Mouse (Mus musculus) spleen, postnatal 36 days (tissue): Measurements from ENCODE around the gene Chd1.

ENCODE experiments used
- DNase-seq, 2 experiments: peaks; one replicate each; pipeline ENCODE4 v3.0.0; 2022; ENCODE audit warnings: low spot score in 2 of 2, mixed read lengths in 1 of 2

Chd1 gene

DNA sequence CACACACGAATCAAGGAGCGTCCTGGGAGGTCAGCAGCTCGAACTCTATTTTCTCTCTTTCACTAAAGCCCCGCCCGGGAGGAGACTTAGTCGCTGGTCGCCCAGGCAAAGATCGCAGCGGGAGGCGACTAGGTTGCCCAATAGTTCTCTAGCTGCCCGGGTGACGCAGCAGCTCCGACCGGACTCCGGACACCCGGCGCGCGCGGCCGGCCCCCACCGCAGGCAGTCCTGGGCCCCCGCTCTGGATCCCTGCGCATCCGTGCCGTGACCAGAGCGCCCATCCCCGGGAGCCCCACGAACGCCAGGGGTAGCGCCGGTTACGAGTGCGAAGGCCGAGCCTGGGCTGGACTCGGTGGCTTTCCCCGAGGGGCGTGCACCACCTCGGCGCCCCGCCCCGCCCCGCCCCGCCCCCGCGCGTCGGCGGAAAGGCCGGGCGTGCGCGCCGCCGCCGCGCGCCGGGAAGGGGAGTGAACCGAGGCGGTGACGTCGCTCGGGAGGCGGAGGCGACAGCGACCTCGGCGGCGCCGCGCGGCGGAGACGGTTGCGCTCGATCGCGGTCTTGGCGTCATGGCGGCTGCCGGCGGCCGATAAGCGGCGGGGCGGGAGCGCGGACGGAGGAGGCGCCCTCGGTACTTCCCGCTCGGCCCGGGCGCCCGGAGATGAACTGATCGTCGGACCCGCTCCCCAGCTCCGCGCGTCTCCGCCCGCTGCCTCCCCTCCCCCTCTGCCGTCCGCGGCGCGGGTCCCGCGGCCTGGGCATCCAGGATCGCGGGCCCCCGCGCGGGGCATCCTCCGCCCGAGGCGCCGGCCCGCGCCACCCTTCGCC, at the start of gene Chd1:
TSS of gene Chd1 (plus strand) at position 493 of the 826 bp plus-strand sequence.
- peak; percentile 85 to 87 for DNase-seq

DNA sequence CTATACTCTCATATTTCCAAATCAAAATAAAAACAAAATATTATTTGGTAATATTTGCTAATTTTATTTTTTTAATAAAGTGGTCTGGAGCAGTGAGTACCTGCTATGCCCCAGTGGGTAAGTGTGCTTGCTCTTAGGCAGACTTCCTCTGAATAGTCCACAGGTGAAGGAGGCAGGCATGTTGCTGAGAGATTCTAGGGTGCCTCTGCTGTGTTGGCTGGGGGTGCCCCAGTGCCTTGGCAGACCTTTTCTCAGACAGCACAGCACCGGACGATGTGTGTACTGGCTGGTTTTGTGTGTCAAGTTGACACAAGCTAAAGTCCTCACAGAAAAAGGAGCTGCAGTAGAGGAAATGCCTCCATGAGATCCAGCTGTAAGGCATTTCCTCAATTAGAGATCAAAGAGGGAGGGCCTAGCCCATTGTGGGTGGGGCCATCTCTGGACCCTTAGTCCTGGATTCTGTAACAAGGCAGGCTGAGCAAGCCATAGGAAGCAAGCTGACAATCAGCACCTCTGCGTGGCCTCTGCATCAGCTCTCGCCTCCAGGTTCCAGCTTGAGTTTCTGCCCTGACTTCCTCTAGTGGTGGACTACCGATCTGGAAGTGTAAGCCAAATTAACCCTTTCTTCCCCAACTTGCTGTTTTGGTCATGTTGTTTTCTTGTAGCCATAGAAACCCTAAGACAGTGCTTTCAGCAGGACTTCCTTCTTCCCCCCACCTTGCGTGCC, 47.7 kb upstream of the Chd1 start:
- no peak for DNase-seq

DNA sequence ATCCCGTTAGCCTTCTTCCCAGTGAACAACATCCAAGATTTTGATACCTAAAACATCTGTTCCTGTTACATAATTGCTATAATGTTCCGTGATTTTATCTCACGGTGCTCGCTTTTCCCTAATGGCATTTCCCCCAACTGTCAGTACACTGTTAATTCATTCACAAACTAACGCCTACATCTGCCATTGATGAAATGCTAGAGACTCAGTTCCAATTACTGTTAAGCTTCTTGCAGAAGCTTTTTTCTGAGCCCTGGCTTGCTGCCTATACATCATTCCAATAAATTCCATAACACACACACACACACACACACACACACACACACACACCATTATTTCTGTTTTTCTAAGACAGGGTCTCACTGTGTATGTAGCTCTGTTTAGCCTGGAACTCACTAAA, 31.9 kb upstream of the Chd1 start:
- DNase-seq, result no peak

DNA sequence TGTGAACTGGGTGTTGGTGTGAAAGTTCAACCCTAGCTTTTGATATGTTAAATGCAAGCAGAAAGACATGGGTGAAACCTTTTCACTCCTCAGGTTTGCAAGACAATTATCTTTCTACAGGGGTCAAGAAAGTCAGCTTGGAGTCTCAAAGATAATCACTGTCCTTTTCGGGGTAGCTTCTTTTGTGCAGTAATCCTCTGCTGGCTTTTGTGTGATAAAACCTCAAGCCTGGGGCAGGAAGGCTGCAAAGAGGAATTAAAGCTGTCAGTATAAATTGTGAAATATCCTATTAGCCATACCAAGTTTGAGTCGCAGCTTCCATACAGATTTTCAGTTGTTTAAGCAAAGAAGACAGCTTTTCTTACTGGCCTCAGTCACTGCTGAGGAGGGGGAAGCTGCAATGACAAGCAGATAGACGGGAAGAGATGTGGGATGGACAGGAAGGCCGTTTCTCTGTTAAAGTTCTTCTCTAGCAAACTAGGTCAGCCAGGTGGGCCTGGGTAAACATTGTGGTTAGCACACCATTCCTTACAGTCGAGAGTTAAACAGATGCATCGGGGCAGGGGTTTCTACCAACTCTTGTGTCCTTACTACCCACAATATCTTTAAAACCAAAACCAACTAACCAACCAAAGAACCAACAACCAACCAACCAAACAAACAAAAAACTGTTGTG, 26.7 kb upstream of the Chd1 start:
- no peak for DNase-seq

DNA sequence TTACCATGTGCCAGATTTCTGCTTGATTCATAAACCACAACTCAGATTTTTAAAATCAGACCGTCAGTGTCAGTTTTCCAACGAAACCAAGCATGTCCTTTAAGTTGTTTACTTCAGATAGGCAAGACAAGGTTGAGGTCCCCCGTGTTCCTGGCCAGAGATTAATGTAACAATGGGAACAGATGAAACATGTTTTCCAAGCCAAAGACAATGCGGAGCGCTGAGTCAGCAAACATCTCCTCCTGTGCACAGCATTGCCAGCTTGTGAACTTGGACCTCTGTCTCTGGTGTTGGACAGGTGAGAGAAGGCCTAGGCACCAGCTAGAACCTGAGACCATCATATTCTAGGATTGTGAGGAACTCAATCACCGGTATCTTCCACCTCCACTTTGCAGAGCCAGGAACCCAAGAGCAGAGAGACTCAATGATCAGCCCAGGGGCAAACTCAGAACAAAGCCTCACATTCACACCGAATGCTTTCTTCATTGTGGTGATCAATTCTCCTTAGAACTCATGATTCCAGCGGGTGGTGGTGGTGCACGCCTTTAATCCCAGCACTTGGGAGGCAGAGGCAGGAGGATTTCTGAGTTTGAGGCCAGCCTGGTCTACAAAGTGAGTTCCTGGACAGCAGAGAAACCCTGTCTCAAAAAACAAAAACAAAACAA, 24.7 kb upstream of the Chd1 start:
- no peak for DNase-seq

DNA sequence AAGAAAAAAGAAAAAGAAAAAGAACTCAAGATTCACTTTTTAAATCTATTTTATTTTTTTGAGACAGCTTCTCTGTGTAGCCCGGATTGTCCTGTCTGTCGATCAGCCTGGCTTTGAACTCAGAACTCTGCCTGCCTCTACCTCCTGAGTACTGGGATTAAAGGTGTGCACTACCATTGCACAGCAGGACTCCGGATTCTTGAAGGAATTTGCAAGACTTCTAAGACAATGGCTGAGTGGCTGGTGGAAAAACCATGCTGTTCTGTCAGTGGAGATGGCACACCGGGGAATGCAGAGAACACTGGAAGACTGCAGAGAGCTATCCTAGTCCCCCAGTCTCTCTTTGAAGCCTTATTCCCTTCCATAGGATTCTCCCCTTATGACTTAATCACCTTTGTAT, 24.1 kb upstream of the Chd1 start:
- no peak for DNase-seq

DNA sequence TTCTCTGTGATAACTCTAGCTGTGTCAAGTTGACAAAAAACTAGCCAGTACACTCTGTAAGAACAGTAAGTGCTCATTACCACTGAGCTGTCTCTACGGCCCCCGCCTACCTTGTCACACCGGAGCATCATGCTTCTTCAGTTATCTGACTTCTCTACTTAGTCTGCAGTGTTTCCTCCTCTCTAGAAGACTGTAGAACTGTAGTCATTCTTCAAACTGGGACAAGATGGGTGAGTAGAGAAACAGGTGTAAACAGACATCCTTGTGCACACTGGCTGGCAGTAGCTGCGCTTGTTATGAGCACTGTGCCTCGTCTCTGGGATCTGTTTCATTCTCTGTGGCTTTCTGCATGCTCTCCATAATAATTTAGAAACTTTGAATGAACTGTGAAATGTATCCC, 18.4 kb upstream of the Chd1 start:
- no peak for DNase-seq

DNA sequence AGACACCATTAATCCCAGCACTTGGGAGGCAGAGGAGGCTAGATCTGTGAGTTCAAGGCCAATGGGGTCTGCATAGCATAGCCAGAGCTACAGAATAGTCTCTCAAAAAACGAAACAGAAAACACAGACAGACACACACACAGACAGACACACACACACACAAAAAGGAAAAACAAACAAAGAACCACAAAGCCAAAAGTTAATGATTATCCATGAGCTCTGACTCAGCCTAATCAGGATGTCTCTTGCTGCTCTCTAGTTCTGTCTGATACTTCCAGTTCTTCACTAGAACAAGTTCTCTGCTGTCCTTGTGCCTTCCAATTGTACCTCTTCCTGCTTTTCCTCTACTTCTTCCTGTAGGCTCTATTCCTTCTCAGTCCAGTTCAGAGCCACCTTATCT, 14.5 kb upstream of the Chd1 start:
- DNase-seq, result no peak

DNA sequence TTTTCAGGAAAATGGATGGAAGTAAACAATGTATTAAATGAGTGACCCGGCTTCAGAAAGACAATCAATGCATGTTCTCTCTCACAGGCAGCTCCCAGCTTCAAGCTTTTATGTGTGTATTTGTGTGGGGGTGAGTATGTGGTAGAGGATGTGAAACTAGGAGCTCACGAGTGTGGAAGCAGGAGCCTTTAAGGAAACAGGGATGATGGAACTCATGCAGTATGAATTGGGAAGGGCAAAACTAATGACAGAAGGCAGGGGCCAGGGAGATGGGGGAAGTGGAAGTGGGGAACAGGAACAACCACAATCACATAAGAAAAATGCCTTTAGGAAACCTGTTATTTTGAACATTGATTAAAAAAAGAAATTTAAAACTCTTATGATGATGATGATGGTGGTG, 9.2 kb upstream of the Chd1 start:
- DNase-seq, result no peak

DNA sequence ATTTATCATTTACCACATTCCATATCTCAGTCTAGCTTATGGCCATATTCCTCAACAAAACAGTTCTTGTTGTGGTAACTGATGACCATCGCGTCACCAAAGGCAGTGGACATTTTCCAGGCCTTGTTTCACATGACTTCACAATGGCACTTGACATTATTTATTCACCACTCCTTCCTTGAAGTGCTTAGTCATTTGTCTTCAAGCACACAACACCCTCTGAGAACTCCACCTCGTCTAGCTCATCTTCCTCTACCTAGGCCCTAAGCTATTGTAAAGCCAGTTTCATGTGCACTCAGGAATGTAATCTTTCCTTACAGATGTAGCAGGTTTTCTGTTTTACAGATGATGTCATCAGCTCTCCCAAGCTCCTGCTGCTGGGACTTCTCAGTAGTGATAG, 5.8 kb upstream of the Chd1 start:
- no peak for DNase-seq

DNA sequence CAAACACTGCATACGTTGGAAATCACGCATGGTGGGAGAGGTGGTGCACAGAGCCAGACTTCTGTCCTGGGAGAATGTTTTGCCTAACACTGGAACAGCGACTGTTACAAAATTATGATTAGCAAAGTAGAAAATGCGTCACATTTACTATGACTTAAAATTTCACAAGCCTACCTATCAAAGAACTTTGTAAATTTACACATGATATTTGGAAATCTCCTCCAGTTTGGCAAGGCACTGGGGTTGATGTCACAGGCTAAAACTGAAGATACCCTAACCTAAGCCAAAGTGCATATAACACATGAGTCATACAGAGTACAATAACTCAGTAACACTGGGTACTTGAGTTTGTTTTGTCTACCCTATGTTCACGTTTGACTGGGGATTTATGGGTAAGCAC, 3.3 kb upstream of the Chd1 start:
- DNase-seq, result no peak

DNA sequence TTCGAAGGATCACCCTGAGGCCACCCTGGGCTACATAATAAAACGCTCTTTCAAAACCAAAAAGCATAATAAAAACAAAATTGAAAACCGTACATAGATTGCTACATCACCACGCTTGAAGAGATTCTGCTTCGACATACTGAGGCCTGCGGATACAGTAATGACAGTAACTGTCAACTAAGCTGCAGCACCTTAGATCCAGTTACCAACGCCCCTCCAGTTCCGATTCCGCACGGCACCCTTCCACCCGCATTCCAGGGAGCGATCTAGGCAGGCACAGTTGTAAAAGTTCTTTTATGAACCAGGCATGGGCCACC, 651 bp upstream of the Chd1 start:
- no peak for DNase-seq

DNA sequence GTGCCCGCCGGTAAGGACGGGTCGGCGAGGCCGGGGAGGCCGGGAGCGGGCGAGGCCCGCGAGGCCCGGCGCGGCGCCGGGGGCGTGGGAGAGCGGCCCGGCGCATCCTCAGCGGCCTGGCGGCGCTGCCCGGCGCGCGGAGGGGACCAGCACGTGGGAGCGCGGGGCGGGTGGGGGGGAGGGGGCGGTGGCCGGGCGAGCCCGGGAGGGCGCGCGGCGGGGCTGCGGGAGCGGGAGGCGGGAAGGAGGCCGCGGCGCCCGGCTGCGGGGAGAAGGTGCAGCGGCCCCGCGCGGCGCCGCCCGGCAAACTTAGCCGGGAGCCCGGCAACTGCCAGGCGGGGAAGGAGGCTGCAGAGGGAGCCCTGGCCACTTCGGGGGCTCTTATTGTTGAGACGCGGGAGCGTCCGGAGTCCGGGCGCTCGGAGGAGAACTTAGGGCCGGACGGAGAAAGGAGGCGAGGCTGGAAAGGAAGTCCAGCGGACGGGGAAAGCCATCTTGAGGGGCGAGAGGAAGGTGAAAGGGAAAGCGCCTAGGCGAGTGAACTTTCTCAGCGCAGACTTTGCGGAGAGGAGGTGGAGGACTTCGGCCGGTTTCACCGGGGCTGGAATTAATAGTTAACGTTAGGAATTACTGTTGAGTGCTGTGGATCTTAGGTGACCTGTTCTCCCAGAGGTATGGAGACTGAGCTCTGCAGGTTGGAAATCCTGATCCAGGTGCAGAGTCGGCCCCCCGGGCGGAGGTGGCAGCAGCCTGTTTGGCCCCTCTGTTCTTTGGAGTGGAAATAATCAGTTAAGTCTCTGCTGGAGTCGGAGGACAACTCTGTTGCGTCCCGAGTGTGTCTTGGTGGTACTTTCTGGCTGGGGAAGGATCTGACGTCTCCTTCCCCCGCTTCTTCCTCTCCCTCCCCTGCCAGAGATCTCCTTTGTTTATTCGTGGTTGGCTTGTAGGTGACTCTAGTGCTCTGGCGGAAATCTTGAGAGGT, 827 bp downstream of the Chd1 start:
- DNase-seq, result peak; percentile 68 to 69

DNA sequence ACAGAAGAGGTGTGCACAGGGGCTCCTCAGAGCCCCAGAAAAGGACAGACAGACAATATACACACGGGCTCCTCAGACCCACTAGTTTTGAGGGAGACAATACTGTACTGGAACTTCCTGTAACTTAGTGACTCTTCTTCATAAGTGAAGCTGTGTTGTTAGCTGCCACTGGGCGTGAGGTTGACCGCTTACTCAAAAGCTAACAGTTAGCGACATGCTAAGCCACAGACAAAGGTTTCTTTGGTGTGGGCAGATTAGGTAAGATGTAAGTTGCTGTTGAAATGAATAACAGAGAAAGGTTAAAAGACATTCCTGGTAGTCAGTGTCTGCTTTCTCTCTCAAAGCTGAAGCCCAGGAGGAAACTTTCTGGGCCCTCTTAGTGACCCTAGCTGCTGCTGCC, 9.7 kb downstream of the Chd1 start:
- no peak for DNase-seq

DNA sequence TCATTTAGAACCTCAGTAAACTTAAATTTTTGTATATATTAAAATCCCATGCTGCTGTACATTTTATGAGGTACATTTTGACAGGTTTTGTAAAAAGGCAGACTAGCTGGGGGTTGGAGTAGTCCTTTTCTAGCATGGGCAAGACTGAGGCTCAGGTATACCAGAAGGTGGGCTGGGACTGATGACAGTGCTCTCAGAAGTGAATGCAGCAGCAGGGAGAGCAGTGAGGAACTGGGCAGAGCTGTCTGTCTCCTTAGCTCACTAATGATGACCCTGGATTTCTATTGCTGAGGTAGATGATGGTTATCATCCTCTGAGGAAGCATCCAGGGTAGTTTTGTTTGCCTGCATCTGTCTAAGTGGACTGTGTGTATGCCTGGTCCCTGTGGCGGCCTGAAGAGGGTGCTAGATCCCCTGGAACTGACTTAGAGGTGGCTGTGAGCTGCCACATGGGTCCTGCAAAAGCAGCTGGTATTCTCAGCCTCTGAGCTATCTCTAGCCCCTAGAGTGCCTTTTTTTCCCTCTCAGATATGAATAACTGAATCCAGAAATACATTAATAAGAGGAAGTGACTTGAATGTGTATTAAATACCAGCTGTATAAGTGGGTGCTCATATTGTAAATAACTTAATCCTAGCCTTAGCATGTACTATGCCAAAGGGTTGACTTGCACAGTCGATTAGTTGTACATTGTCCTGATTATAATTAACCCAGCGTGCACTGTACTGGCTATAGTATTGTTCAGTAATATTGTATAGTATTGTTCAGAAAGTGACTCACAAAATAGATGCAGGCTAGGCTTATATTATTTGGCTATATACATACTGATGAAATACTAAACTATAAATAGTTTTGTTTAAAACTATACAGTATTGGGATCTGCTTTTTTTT, 10.5 kb downstream of the Chd1 start:
- DNase-seq, result peak; percentile 45 to 54

DNA sequence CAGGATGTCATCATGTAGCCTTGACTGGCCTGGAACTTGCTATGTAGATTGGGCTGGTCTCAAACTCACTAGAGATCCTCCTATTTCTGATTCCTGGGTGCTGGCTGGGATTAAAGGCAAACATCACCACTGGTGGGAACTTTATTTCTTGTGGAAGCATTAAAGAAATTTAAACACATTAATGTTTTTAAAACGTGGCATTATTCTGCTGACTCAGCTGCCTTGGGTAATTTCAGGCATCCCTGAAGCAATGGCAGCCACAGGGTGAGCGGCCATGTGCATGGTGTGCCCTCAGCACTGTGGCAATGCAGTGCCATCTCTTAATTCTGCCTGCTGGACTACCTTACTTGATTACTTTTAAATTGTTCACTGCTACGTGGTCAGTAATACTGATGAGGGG, 11.2 kb downstream of the Chd1 start:
- DNase-seq, result no peak

DNA sequence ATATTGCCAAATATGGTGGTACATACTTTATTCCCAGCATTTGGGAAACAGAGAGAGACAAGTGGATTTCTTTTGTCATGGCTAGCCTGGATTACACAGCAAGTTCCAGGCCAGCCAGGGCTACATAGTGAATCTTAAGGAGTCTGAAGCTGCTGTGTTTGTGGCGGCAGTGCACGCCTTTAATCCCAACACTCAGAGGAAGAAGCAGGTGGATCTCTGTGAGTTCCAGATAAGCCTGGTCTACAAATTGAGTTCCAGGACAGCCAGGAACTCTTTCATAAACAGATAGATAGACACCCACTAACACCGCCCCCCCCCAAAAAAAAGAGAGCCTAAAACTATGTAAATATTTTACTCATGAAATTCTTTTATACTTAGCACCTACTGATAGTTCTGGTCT, 16.1 kb downstream of the Chd1 start:
- DNase-seq, result no peak

DNA sequence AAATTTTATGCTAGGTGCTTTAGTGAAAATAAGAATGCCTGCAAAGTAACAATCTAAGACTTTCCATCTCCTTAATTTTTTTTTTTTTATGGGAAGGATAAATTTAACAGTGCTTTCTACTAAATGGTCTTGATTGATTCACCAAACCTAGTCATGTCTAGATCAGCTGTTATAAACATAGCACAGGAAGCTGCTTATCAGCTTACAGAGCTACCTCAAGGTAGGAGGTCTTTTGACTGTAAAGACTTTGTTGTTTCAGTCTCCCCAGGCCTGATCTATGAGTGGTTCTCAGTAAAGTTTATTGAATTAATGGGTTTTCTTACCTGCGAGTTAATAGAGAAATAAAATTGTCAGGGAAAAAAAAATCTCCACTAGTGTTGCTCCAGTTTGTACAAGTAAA, 18.5 kb downstream of the Chd1 start:
- DNase-seq, result no peak

DNA sequence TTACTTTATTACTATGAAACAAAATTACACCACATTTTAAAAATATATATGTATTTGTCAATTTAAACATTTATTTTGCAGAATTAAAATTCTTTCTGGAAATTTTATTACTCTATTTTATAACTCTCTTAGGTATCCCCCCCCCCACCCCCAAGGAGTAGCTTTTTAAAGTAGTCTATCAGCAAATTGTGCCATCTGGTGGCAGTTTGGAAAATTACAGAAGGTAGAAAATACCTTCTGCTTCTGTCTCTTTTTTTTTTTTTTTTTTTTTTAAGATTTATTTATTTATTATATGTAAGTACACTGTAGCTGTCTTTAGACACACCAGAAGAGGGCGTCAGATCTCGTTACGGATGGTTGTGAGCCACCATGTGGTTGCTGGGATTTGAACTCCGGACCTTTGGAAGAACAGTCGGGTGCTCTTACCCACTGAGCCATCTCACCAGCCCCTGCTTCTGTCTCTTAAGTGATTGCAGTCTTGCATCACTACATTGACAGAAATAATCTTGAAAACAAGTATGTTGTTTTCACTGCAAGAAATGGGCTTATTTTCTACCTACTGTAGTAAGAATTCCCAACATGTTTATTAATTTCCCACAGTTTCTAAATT, 19.2 kb downstream of the Chd1 start:
- peak in 1 of 2 experiments; percentile 49 for DNase-seq

DNA sequence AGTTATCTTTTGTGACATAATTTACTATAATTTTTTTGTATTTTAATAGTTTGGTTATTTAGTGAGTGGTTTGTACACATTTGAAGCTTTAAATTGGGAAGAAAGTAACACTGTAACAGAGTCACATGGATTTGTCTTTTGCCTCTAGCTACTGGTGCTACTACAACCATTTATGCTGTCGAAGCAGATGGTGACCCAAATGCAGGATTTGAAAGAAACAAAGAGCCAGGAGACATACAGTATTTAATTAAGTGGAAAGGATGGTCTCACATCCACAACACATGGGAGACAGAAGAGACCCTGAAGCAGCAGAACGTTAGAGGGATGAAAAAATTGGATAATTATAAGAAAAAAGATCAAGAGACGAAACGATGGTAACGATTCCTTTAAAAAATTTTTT, 26.9 kb downstream of the Chd1 start:
- no peak for DNase-seq
